In the genomic region with DNA sequence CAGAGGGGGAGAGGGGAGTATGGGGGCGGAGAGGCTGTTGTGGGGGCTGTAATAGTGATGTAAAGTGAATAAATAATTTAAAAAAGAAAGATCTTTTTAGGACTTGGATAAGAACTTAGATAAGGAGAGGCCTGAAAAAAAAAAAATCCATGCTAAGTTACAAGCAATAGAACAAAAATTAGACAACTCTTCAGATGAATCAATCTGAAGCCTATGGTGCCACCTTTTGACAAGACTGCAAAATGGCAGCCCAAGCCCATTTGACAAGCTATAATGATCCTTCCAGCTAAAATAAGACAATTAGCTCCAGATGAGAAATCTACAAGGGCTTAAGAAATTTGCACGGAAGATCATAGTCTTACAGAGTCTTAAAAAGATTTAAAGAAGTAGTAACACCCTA, we compare ENCODE assay signal across 10 mouse cellular contexts. TPM values are rescaled to one million over a fixed set of nuclear protein-coding genes. Genes with fewer than 3 reads are reported as not detected.
DNase-seq lines count a peak whose midpoint lies in the region; ATAC-seq lines count a peak whose summit lies in the region.
"Had no signal": no experiment of that assay in that cellular context is flagged by ENCODE, and none has a peak within 500 bp of the region (broad histone marks: within the 10 kb centered on the region; RNA-seq: fewer than 3 reads in every experiment).

No protein-coding gene starts in this region.

- no peak for ATAC-seq in kidney, embryonic 15.5 days (replicated peaks; ENCODE audit: low FRiP score)

- no peaks in the 10 kb centered on the region for H3K4me1 ChIP-seq in kidney, embryonic 15.5 days
- H3K4me1 ChIP-seq: liver, embryonic 15.5 days had no signal

- H3K27ac ChIP-seq in kidney, embryonic 15.5 days, result no peak overlapping the region
- H3K27ac ChIP-seq: liver, embryonic 15.5 days had no signal

- H3K4me3 ChIP-seq in kidney, embryonic 15.5 days (replicated peaks), result no peak overlapping the region
- H3K4me3 ChIP-seq: liver, embryonic 15.5 days had no signal

- H3K27me3 ChIP-seq in kidney, embryonic 15.5 days, result no peaks in the 10 kb centered on the region
- H3K27me3 ChIP-seq: liver, embryonic 15.5 days had no signal

- DNase-seq in adrenal gland, postnatal 10 days, result peak; percentile 20
- DNase-seq in adrenal gland, postnatal 14 days, result no peak
- DNase-seq in kidney, adult 9 months, result peak; percentile 24
- peak; percentile 69 for DNase-seq in NIH3T3 (ENCODE audit: low read depth)
- DNase-seq in lung, postnatal 10 days, result peak; percentile 50
- DNase-seq in thymus, postnatal 4 days, result no peak
- no peak for DNase-seq in gastrocnemius, postnatal 25 days

- 82% methylated on average over 2 of the region's 2 CpGs for WGBS in kidney, embryonic 15.5 days

- H3K36me3 ChIP-seq in kidney, embryonic 15.5 days, result no peaks in the 10 kb centered on the region
- H3K36me3 ChIP-seq: liver, embryonic 15.5 days had no signal

- no peak overlapping the region for H3K4me2 ChIP-seq in kidney, embryonic 15.5 days
- H3K4me2 ChIP-seq: liver, embryonic 15.5 days had no signal

- no peaks in the 10 kb centered on the region for H3K9me3 ChIP-seq in kidney, embryonic 15.5 days (replicated peaks)
- H3K9me3 ChIP-seq: liver, embryonic 15.5 days had no signal

- no peak overlapping the region for H3K9ac ChIP-seq in kidney, embryonic 15.5 days
- H3K9ac ChIP-seq: liver, embryonic 15.5 days had no signal

RNA-seq across cellular contexts. Expression of gene Lrrc37a, which starts 51.6 kb away (rescaled TPM):
- total RNA-seq in adrenal gland, postnatal 10 days (2021), result not detected
- not detected in 2 replicates for total RNA-seq in adrenal gland, postnatal 14 days (2021)
- polyA plus RNA-seq in kidney, embryonic 15.5 days (2015; fragmentation: Nextera tagmentation; extraction: Ambion mirVana), result not detected in 2 replicates
- total RNA-seq in gastrocnemius, postnatal 25 days (2021), result not detected
- polyA plus RNA-seq: heart, embryonic 16.5 days; liver, embryonic 15.5 days had no signal

Comparison
In these comparisons a context has a peak if more than half of its experiments do, and no peak if none do; other contexts are left out.
1. DNase-seq: peak in adrenal gland, postnatal 10 days (single experiment), kidney, adult 9 months (single experiment), NIH3T3 (single experiment) and lung, postnatal 10 days (single experiment); none in adrenal gland, postnatal 14 days (single experiment), thymus, postnatal 4 days (single experiment) and gastrocnemius, postnatal 25 days (single experiment).